Mouse (Mus musculus) liver, adult 2 months (tissue): ENCODE data around the gene Pard3.

ENCODE experiments used
- CTCF ChIP-seq: fragments of 200-500 bp; IDR thresholded peaks from 2 replicates; pipeline ENCODE4 v1.5.1; 2011; ENCODE audit warnings: low read depth, low read length, control low read depth
- POLR2A ChIP-seq: fragments of 200-500 bp; IDR thresholded peaks from 2 replicates; pipeline ENCODE4 v1.6.1; 2011; ENCODE audit warnings: low read length, control low read depth; ENCODE audit not compliant: insufficient read depth; ENCODE audit errors: extremely low read depth

DNA sequence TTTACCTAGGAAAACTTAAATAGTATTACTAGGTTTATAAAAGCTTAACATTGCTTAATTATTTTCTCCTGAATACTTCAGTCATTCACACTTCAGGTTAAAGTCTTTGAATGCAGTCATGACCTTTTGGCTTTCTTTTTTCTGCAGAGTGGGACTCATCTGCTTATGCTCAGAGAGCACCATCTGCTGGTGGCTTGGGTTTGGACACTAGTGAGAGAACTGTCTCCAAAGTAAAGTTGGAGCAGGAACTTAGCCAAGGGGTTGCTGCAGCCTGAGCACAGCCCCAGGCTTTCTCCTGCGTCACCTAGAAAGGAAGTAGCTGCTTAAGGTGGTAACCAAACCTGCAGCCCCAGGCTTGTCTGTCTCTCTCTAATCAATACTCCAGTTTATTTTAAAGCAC is 75.5 kb downstream of the Pard3 start:
- TF ChIP-seq CTCF (peak; percentile 53), POLR2A (no peak)
